In the genomic region with DNA sequence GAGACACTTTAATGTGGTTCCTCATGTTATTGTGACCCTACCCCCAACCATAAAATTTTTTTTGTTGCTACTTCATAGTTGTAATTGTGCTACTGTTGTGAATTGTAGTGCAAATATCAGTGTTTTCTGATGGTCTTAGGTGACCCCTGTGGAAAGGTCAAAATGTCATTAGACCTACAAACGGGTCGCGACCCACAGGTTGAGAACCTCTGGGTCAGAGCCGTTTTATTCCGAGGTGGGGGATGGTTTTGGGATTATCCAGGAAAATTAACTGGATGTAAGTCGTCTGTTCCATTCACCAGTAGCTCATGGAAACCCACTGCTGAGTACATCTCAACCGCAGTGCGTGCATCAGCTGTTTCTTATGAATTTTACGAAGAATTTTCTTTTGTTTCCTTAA, we compare ENCODE assay signal across 8 mouse cellular contexts. TPM values are rescaled to one million over a fixed set of nuclear protein-coding genes. Genes with fewer than 3 reads are reported as not detected.
DNase-seq lines count a peak whose midpoint lies in the region; ATAC-seq and TF ChIP-seq lines count a peak whose summit lies in the region.

No protein-coding gene starts in this region.

- WGBS in embryonic facial prominence, embryonic 14.5 days, result 37% methylated on average over 9 of the region's 9 CpGs
- 60% methylated on average over 9 of the region's 9 CpGs for WGBS in intestine, embryonic 16.5 days

- ATAC-seq in embryonic facial prominence, embryonic 14.5 days (ENCODE audit: low read depth), result no peak
- no peak for ATAC-seq in intestine, embryonic 16.5 days

- peaks cover 60% of the 10 kb centered on the region for H3K79me2 ChIP-seq in myocyte (ENCODE audit: control insufficient read depth, insufficient read depth)

- H3K9ac ChIP-seq in embryonic facial prominence, embryonic 14.5 days (ENCODE audit: low read depth, low read length), result no peak overlapping the region
- peak overlapping the region; percentile 6; the same call in 1 of the 2 replicates for H3K9ac ChIP-seq in intestine, embryonic 16.5 days (ENCODE audit: low read depth, low read length)

- no peaks in the 10 kb centered on the region for H3K36me3 ChIP-seq in embryonic facial prominence, embryonic 14.5 days (ENCODE audit: control insufficient read depth, insufficient read depth, low read length)
- H3K36me3 ChIP-seq in intestine, embryonic 16.5 days (ENCODE audit: control insufficient read depth, insufficient read depth, low read length), result no peaks in the 10 kb centered on the region
- no peaks in the 10 kb centered on the region for H3K36me3 ChIP-seq in myocyte (ENCODE audit: control insufficient read depth, insufficient read depth)

- H3ac ChIP-seq in myocyte (ENCODE audit: control insufficient read depth, insufficient read length), result no peak overlapping the region

- no peak for DNase-seq in layer of hippocampus, adult 2 months (ENCODE audit: low spot score in 2 of 2)
- DNase-seq in layer of hippocampus, adult 8-10 months (ENCODE audit: low spot score in 2 of 2), result no peak
- DNase-seq in embryonic facial prominence, embryonic 14.5 days (ENCODE audit: low spot score), result no peak
- no peak for DNase-seq in left cerebral cortex, postnatal 14 days (ENCODE audit: low spot score in 2 of 2)
- no peak for DNase-seq in MN1 (ENCODE audit: low spot score)
- DNase-seq in kidney, adult 11 months, result no peak

- H3K4me1 ChIP-seq in embryonic facial prominence, embryonic 14.5 days (ENCODE audit: control insufficient read depth, insufficient read depth, low read length), result peaks cover 21% of the 10 kb centered on the region
- H3K4me1 ChIP-seq in intestine, embryonic 16.5 days (ENCODE audit: control insufficient read depth, insufficient read depth, low read length), result peaks cover 3% of the 10 kb centered on the region; the same call in 1 of the 2 replicates

- TF ChIP-seq CTCF in layer of hippocampus, adult 2 months (conservative IDR thresholded peaks at IDR 0.05), result no peak

- H3K4me2 ChIP-seq in embryonic facial prominence, embryonic 14.5 days (ENCODE audit: low read depth, low read length), result peak overlapping the region; percentile 98
- peak overlapping the region; percentile 87 for H3K4me2 ChIP-seq in intestine, embryonic 16.5 days (ENCODE audit: low read depth, low read length)
- H3K4me2 ChIP-seq in myocyte (ENCODE audit: low read depth), result peak overlapping the region; percentile 97

- H3K27ac ChIP-seq in layer of hippocampus, adult 2 months, result peak overlapping the region; percentile 96
- H3K27ac ChIP-seq in embryonic facial prominence, embryonic 14.5 days (replicated peaks; ENCODE audit: low read depth, low read length), result no peak overlapping the region
- H3K27ac ChIP-seq in intestine, embryonic 16.5 days (ENCODE audit: low read length), result no peak overlapping the region

- TF ChIP-seq POLR2A in myocyte (IDR thresholded peaks at IDR 0.05; ENCODE audit: insufficient read length, low read depth), result no peak

- H3K4me3 ChIP-seq in layer of hippocampus, adult 2 months, result peak overlapping the region; percentile 62
- peak overlapping the region; percentile 73 for H3K4me3 ChIP-seq in embryonic facial prominence, embryonic 14.5 days (ENCODE audit: low read depth, low read length)
- peak overlapping the region; percentile 78 for H3K4me3 ChIP-seq in intestine, embryonic 16.5 days (ENCODE audit: low read length)
- peak overlapping the region; percentile 94 for H3K4me3 ChIP-seq in myocyte

- no peaks in the 10 kb centered on the region for H3K27me3 ChIP-seq in embryonic facial prominence, embryonic 14.5 days (replicated peaks; ENCODE audit: control insufficient read depth, insufficient read depth, low read length)
- no peaks in the 10 kb centered on the region for H3K27me3 ChIP-seq in intestine, embryonic 16.5 days (replicated peaks; ENCODE audit: control insufficient read depth, insufficient read depth, low read length)
- no peaks in the 10 kb centered on the region for H3K27me3 ChIP-seq in myocyte (ENCODE audit: control insufficient read depth, insufficient read depth, insufficient read length)

- no peaks in the 10 kb centered on the region for H3K9me3 ChIP-seq in embryonic facial prominence, embryonic 14.5 days (ENCODE audit: control insufficient read depth, low read length)
- H3K9me3 ChIP-seq in intestine, embryonic 16.5 days (ENCODE audit: control insufficient read depth, low read length), result no peaks in the 10 kb centered on the region

- intact Hi-C loops in left cerebral cortex, postnatal 14 days (cut with DNase I), result loop anchor here (5.0 kb wide), 1 partner anchor 39 kb away; no protein-coding TSS in a partner anchor

TF ChIP-seq in myocyte, 11 proteins besides CTCF, POLR2A, EP300 and RAD21:
- TF ChIP-seq CEBPB (IDR thresholded peaks at IDR 0.05; ENCODE audit: insufficient read depth, poor library complexity, severe bottlenecking), result no peak
- no peak for TF ChIP-seq E2F4 (IDR thresholded peaks at IDR 0.05; ENCODE audit: insufficient read depth)
- no peak for TF ChIP-seq MYOG (IDR thresholded peaks at IDR 0.05; ENCODE audit: control insufficient read depth in 1 of 3, insufficient read depth in 1 of 3, insufficient read length in 2 of 3, low read depth in 2 of 3)

RNA-seq across cellular contexts. Expression of gene Stambpl1, which starts 1.7 kb away (rescaled TPM):
- 10 to 100 TPM; 20.0 to 21.1 TPM for total RNA-seq in layer of hippocampus, adult 2 months (2021)
- total RNA-seq in layer of hippocampus, adult 8-10 months (2022), result 10 to 100 TPM; 20.6 to 24.6 (median 22.9) TPM
- 8.8 and 10.2 TPM in 2 replicates for polyA plus RNA-seq in embryonic facial prominence, embryonic 14.5 days (2014; fragmentation: Nextera tagmentation; extraction: Ambion mirVana)
- polyA plus RNA-seq in intestine, embryonic 16.5 days (2015; fragmentation: Nextera tagmentation; extraction: Ambion mirVana), result 22.9 and 24.3 TPM in 2 replicates
- polyA plus RNA-seq in myocyte (2012; fragmentation: generic; extraction: Trizol), result 26.9 TPM
- 10 to 100 TPM; 17.6 to 20.2 TPM for total RNA-seq in left cerebral cortex, postnatal 14 days (2021)

RNA-seq across cellular contexts. Expression of gene Ankrd22, which starts 27.8 kb away (rescaled TPM):
- not detected for total RNA-seq in layer of hippocampus, adult 2 months (2021)
- total RNA-seq in layer of hippocampus, adult 8-10 months (2022), result under 1 TPM in 1 of 4 experiments, not detected in 3; 0.33 TPM
- polyA plus RNA-seq in embryonic facial prominence, embryonic 14.5 days (2014; fragmentation: Nextera tagmentation; extraction: Ambion mirVana), result 2.8 and 5.4 TPM in 2 replicates
- polyA plus RNA-seq in intestine, embryonic 16.5 days (2015; fragmentation: Nextera tagmentation; extraction: Ambion mirVana), result 2.6 TPM in 2 replicates
- 0.06 TPM for polyA plus RNA-seq in myocyte (2012; fragmentation: generic; extraction: Trizol)
- total RNA-seq in left cerebral cortex, postnatal 14 days (2021), result under 1 TPM in 1 of 2 experiments, not detected in 1; 0.42 TPM
